Mouse (Mus musculus): Measurements from ENCODE around the gene Fank1.

DNA sequence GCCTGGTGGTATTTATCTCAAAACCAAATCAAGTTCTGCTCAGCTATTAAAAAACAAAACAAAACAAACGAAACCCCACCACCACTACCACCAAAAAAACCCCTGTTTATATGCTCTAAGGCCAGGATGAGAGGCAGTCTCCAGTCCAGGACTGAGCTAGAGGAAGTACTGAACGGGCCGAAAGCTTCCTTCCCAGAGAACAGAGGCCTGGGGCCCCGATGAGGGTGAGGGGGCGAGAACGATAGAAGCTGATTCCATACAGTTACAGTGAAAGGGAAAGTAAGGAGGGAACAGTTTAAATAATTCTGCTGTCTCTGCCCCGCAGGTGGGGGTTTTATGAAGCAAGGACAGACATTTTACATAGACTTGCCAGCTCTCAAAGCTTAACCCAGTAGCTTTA is 52.9 kb downstream of the Fank1 start:
- TF ChIP-seq POLR2AphosphoS2 (IDR thresholded peaks at IDR 0.05; ENCODE audit: low read depth, low read length): no peak
- TF ChIP-seq MAFK (IDR thresholded peaks at IDR 0.05; ENCODE audit: insufficient replicate concordance, low read length): no peak

Measured in CH12.LX (cell line).